Mouse (Mus musculus): ENCODE data around the gene Nde1.

Nde1 gene

DNA sequence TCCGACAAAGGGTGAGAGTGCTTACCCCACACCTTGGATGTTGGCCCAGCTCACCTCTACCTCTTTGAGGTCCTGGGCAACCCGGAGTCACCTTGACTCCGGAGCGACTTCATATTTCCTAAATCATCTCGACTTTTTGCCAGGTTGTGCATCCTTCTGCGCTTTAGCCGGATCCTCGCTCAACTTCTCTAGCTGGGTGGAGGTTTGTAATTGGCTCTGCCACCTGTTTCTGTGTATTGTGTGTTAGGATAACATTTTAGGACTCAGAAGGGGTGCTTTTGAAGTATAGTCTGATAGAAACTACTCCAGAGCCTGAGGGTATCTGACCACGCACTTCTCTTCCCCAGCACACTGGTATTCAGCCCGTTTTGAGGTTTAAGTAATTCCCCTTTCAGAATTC lies 656 bp downstream of the Nde1 start:
- DNase-seq (ENCODE audit: low spot score): no peak

DNA sequence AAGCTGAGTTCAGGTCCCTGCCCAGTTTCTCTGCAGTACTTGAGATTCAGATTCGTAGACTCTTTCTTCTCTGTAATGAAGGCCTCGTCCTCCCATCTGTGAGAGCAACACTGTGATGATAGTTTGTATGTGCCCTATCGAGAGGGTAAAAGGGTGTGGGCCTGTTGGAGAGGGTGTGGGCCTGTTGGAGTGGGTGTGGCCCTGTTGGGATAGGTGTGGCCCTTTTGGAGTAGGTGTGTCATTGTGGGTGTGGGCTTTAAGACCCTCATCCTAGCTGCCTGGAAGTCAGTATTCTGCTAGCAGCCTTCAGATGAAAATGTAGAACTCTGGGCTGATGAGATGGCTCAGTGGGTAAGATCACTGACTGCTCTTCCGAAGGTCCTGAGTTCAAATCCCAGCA lies 3.4 kb downstream of the Nde1 start:
- no peak for DNase-seq (ENCODE audit: low spot score)

DNA sequence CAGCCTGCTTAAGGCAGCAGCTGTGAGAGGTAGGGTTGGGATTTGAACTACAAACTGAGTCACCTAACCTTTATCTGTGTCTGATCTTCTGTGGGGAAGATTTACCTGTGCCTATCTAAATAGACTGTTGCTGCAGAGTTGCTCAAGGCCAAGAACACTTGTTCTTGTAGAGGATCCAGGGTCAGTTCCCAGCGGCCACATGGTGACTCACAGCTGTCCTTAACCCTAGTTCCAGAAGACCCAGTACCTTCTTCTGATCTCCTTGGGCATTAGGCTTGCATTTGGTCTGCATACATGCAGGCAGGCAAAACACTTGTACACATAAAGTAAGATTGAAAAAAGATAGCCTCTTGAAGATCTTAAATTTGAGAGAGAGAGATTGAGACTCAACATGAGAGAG lies 6.6 kb downstream of the Nde1 start:
- no peak for DNase-seq (ENCODE audit: low spot score)

DNA sequence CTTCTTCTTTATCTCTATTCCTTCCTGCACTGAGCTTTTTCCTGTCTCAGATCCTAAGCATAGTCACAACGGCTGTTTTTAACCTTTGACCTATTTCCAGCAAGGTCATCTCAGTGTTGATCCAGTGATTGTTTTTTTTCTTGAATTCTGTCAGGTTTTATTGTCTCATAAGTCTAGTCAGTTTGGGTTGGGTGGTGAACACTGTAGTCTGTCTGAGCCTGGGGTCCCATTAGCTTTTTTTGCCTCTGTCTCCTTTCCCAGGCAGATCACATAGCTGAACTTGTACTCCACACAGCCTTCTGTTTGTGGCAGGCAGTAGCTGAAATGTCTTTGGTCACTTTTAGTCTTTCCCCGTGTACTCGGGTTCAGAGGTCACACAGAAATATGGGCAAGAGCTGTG lies 15.0 kb downstream of the Nde1 start:
- DNase-seq (ENCODE audit: low spot score): no peak

DNA sequence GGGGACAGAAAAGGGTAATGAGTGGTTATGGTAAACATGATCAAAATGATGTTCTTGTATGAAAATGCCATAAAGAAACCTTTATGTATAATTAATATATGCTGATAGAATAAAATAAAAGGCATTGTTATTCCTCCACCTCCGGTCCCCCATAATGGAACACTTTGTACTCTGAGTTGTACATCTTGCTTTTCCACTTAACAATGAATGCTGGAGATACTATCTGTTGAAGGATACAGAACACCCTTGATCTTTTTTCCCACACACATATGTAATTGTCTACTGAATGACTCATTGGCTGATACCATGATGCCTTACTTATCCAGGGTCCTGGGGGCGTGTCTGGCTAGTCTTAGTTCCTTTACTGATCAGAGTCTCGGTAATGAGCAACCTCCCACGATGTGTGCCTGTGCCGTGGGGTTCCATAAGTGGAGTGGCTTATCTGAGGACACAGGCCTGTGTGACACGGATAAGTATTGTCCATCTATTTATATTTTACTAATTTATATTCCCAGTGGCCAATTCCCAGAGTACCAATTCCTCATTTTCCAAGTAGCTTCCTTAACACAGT lies 17.2 kb downstream of the Nde1 start:
- no peak for DNase-seq (ENCODE audit: low spot score)

DNA sequence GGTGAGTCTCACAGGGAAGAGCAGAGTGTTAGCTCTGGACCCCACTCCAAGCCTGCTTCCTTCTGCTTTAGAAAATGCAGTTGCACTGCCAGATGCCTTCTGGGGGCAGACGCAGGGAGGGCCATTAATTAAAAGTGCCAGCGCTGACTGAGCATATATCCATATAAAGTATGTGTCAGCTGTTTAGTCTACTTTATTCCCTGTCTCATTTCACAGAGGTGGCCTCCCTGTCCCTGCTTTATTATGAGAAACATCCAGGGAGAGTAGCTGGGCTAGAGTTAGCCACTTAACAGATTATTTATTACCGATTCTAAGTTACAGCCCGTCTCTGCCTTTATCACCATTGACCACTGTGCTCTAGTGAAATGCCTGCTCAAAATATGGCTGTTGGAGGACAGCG lies 19.3 kb downstream of the Nde1 start:
- DNase-seq (ENCODE audit: low spot score): no peak

DNA sequence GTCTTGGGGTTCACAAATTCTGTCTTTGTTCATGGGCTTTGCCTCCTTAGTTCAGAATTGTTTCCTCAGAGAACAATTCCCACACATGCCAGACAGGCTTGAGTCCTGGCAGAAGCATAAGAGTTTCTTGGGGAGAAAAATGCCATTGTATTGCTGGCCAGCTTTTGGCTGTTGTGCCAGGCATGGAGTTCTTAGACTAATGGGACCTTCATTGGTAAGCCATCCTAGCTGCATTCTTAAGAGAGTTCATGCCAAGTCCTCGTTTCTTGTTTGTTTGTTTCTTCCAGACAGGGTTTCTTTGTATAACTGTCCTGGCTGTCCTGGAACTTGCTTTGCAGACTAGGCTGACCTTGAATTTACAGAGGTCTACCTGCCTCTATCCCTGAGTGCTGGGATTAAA lies 20.8 kb downstream of the Nde1 start:
- DNase-seq (ENCODE audit: low spot score): no peak

DNA sequence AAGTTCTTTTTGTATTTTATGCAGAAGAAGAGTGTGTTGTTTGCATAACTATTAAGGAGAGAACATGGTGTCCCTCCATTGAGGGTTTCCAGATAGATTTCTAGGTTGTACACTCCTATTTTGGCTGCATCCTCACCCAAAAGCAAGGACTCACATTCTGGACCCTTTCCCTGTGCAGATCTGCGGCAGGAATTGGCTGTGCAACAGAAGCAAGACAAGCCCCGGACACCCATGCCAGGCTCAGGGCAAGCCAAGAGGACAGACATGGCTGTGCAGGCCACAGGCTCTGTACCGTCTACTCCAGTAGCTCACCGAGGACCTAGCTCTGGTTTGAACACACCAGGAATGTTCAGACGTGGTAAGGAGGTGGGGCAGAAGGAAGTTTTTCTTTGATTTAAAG lies 22.4 kb downstream of the Nde1 start:
- no peak for DNase-seq (ENCODE audit: low spot score)

DNA sequence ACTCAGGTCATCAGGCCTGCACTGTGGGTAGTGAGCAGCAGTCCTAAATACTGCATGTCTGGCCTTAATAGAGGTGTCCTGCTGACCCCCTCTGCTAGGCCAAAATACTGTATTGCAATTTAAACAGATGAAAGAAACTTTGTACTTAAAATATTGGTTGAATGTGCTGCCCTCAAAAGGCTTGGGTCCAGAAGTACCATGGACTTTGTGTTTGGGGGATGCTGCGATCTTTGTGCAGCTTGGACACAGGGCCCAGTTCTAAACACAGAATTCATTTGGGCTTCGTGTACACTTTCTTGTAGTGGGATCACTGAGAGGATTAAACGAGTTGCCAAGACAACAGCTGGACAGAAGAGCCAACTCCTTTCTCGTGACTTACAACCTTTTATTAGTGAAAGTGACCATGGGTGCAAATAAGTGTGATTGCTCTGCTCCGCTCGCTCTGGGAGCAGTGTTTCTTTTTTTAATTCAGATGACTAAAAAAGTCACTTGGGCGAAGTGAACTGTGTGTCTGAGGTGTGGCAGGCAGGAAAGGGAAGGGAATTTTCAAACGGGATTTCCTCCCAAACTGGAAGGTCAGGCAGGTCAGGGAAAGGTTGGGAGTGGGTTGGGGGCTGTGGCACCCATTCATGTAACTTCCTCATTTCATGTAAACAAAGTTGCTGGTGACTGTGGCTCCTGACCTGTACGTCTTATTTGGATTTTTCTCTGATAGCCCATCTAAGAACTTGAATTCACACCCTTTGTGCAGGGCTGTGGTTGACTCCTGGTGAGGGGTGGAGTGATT lies 31.3 kb downstream of the Nde1 start:
- DNase-seq (ENCODE audit: low spot score): no peak

DNA sequence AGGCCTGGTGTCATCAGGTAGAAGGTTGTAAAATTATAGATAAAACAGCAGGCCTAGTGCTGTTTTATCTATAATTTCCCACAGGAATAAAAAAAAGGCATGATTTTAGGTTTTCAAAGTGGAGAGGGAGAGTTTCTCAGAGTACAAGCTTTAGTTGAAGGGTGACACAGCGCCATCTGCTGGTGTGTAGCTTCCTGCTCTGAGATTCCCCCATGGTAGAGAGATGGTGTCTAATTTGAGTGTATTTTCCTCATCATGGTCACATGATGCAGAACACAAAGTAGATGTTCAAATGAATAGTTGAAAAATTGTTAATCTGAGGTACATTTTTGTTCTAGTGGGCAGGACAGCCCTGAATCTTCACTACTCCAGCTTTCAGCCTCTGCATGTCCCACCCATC lies 32.4 kb downstream of the Nde1 start:
- no peak for DNase-seq (ENCODE audit: low spot score)

DNA sequence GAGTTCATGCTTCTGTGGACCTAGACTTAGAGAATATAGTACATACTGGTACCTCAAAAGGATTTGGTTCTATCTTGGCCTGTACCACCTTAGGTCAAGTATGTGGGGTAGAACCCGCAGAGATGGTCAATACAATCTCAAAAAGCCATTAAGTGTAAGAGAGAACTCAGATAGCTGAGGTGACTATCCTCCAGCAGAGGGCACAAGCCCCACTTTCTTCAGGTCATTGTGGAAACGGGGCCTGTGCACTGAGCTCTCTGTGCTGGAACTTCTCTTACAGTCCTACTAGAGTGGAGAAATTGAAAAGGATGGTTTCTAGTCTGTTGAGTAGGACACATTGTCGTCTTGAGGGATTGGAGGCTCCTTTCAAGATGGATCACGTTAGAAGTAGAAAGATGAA lies 35.7 kb downstream of the Nde1 start:
- DNase-seq (ENCODE audit: low spot score): no peak

DNA sequence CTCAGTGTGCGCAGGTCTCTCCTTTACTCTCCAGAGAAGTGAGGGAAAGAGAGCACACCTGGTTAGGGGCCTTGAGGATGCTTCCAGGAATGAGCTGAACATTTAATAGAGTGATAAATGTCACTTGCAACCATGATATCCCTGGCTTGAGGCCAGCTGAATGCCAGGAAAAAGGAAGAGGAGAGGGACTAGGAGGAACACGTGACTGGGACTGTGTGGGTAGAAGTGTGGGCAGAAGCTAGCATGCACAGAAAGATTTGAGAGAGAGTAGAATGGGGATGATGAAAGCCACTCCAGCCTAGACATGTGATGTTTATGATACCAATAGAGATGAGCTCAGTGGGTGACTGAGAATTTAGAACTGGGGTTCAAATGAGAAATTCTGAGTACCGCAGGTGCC lies 52.1 kb downstream of the Nde1 start:
- no peak for DNase-seq (ENCODE audit: low spot score)

DNA sequence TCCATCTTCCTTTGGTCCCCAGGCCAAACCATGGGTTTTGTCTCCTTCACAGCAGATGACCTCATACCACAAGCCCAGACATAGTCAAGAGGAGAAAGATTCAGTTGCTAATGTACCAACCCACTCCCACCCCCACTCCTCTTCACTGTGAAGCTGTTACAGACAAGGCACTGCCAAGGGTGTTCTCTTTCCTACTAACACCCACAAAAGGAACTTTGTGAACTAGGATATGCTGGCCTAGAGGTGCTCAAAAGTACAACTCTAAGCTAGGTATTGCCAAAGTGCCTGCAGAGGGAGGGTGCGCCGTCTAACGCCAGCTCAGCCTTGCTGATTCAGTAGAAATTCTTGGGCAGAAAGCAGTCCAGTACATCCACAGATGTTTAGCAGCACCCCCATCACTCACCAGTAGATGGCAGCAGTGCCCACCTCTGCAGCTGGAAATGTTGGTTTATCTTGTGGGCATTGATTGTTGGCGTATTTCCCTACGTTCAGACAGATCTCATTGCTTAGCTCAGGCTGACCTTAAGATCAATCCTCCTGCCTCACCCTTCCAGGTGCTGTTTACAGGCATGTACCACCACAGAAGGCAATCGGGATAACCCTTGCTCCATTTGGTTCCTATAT lies 74.1 kb downstream of the Nde1 start:
- DNase-seq (ENCODE audit: low spot score): no peak

DNA sequence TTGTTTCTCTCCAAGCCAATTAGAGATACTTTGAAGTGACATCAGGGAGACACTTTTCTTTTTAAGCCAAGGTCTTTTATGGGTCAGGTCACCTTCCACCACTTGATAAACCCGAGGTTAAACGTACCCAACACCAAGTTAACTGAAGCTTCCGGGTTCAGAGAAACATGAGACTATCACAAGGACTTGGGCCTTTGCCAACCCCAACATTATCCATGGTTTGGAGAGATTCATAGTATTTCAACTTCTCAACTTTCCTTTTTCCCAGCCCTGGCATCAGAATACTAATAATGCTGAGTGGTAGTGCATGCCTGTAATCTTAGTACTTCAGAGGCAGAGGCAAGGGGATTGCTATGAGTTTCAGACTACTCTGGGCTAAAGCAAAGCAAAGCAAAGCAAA lies 79.0 kb downstream of the Nde1 start:
- no peak for DNase-seq (ENCODE audit: low spot score)
